Mouse (Mus musculus) embryonic facial prominence, embryonic 10.5 days (tissue): Measurements from ENCODE around the gene Ano6. TPM values are rescaled to one million over a fixed set of nuclear protein-coding genes. Genes with fewer than 3 reads are reported as not detected.
"Not testable (repeated sequence)": the region's sequence is repeated elsewhere in the genome, so short reads cannot be mapped to it uniquely, and the experiment has no call there.

ENCODE experiments used
- DNase-seq: peaks from one replicate; pipeline ENCODE4 v3.0.0-alpha.2; 2017; ENCODE audit warnings: low spot score
- H3K27ac ChIP-seq: fragments of 300-500 bp; sonication (generic); replicated peaks from 2 replicates; pipeline ENCODE4 v1.5.1; 2016; ENCODE audit warnings: mild to moderate bottlenecking
- H3K27me3 ChIP-seq: fragments of 300-500 bp; sonication (generic); replicated peaks from 2 replicates; pipeline ENCODE4 v1.6.1; 2016; ENCODE audit warnings: low read depth, mild to moderate bottlenecking; ENCODE audit not compliant: poor library complexity, severe bottlenecking
- H3K36me3 ChIP-seq: fragments of 300-500 bp; sonication (generic); replicated peaks from 2 replicates; pipeline ENCODE4 v1.6.1; 2016; ENCODE audit warnings: mild to moderate bottlenecking, moderate library complexity
- H3K4me1 ChIP-seq: fragments of 300-500 bp; sonication (generic); 2 replicates; pipeline ENCODE4 v1.6.1; 2016
- H3K4me3 ChIP-seq: fragments of 300-500 bp; sonication (generic); 2 replicates; pipeline ENCODE4 v1.5.1; 2016; ENCODE audit warnings: mild to moderate bottlenecking, moderate library complexity
- H3K9me3 ChIP-seq: fragments of 300-500 bp; sonication (generic); 2 replicates; pipeline ENCODE4 v1.6.1; 2016; ENCODE audit warnings: mild to moderate bottlenecking
- WGBS: fragments of 180-500 bp; shearing (Covaris S2); methylation state at CpG from one replicate; pipeline ENCODE4 v1.1.7; 2016; 5-methylcytosine and 5-hydroxymethylcytosine counted together
- polyA plus RNA-seq: library from polyadenylated mRNA; unstranded; fragments of >200 nt; fragmentation: Nextera tagmentation; extraction: Ambion mirVana; gene quantifications from 2 replicates; pipeline ENCODE4 v1.2.1, GENCODE M21; 2016

Ano6 gene
- polyA plus RNA-seq, 1 experiment from 2014 or later: 41.6 TPM

DNA sequence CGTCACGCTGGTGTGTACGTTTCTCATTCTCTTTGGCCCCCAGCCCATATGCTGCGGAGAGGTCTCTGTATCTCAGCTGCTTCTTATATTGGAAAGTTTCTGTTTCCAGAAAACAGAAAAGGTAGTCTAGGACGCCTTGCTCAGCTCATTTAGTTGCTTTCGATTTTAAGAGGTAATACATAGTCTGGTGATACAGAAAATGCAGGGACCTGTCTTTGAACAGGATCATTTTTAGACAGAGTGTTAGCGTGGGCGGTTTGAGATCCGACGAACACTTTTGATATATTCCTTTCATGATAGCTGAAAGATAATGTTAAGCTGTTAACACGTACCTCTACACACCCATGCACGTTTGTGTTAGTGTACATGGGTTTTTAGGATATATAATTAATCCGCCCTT lies 35.9 kb downstream of the Ano6 start:
- DNase-seq: no peak
- 94% methylated on average over 13 of the region's 13 CpGs for WGBS
- H3K4me1 ChIP-seq: peaks cover 42% of the 10 kb centered on the region

DNA sequence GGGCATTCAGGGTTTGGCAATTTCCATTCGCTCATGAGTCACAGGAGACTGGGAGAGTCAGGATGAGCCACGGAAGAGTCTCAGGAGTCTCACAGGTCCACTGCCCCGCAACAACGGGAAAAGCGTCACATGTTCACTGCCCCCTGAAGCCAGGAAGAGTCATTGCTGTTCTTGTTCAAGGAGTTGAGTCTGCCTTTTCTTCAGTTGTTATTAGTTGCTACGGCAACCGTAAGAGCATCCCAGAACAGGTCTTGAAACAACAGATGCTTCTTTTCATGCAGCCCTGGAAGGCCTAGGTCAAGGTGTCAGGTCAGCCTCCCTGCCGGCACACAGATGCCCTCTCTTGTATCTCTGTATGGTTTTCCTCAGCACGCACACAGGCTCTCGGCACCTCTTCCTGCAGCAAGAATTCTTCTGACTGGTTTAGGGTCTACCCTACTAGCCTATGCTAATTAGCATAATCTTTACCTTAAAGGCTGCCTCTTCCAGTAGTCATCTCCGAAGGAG lies 36.9 kb downstream of the Ano6 start:
- Histone ChIP-seq H3K36me3 (peaks cover 18% of the 10 kb centered on the region), H3K4me1 (peaks cover 42% of the 10 kb centered on the region), H3K27me3 (no peaks in the 10 kb centered on the region), H3K9me3 (no peaks in the 10 kb centered on the region), H3K27ac (peak overlapping the region; percentile 5), H3K4me3 (0 out of 2 replicates have a peak overlapping the region, but pooled peaks have one; percentile 11)
- 24% methylated on average over 11 of the region's 11 CpGs for WGBS
- peak; percentile 58 for DNase-seq

More for the DNA sequence above, 35.9 kb downstream of the Ano6 start:
- no peak overlapping the region for H3K4me3 ChIP-seq
- no peaks in the 10 kb centered on the region for H3K9me3 ChIP-seq
- H3K36me3 ChIP-seq: peaks cover 18% of the 10 kb centered on the region
- no peaks in the 10 kb centered on the region for H3K27me3 ChIP-seq
- H3K27ac ChIP-seq: no peak overlapping the region

DNA sequence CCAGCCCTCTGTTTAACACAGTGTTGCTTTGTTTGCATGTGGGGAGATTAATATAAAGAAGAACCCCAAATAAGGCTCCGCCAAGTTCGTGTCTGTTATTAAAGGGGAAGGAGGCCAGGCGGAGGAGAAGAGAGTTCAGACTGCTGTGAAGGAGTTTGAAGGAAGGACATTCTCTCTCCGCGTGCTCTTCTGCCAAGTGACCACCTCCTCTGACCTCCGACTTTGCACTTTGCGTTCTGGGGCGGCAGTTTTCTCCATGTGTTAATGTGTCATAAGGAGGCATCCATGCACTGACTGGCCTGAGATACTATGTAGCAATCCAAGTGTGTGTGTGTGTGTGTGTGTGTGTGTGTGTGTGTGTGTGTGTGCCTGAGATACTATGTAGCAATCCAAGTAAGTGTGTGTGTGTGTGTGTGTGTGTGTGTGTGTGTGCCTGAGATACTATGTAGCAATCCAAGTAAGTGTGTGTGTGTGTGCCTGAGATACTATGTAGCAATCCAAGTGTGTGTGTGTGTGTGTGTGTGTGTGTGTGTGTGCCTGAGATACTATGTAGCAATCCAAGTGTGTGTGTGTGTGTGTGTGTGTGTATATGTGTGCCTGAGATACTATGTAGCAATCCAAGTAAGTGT lies 37.5 kb downstream of the Ano6 start:
- peak; percentile 21 for DNase-seq
- H3K27ac ChIP-seq: peak overlapping the region; percentile 5
- 44% methylated on average over 8 of the region's 8 CpGs for WGBS
- H3K4me1 ChIP-seq: peaks cover 42% of the 10 kb centered on the region
- peaks cover 17% of the 10 kb centered on the region for H3K36me3 ChIP-seq
- H3K4me3 ChIP-seq: 0 out of 2 replicates have a peak overlapping the region, but pooled peaks have one; percentile 11
- H3K9me3 ChIP-seq, H3K27me3 ChIP-seq: not testable (repeated sequence)

DNA sequence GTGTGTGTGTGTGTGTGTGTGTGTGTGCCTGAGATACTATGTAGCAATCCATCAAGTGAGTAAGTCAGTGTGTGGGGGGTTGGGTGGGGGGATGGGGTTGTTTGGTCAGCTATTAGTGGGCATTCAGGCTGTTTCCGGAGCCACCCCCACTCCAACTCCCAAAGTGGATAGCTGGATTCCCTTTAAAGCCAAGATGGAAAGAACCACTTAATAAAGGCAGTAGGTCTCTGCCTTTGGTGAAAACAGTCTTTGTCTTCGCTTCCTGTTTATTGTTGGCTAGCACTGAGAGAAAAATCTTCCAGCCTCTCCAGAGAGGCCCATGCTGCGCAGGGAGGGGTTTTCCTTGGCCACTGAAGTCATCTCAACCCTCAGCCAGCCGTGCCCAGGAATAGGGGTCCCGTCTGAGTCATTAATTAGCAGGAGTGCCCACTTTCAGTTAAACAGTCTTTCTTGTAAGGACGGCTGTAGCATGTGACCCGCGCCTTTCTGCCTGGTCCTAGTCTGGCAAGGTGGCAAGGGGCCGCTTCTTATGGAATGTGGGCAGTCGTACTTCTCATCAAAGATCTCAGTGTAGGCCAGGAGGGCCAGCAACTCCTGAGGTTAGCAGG lies 38.1 kb downstream of the Ano6 start:
- Histone ChIP-seq H3K27me3 (no peaks in the 10 kb centered on the region), H3K9me3 (no peaks in the 10 kb centered on the region), H3K36me3 (peaks cover 13% of the 10 kb centered on the region; the same call in 1 of the 2 replicates), H3K27ac (peak overlapping the region; percentile 55), H3K4me3 (0 out of 2 replicates have a peak overlapping the region, but pooled peaks have one; percentile 1), H3K4me1 (peaks cover 42% of the 10 kb centered on the region)
- DNase-seq: peak; percentile 48
- WGBS: 36% methylated on average over 10 of the region's 10 CpGs

DNA sequence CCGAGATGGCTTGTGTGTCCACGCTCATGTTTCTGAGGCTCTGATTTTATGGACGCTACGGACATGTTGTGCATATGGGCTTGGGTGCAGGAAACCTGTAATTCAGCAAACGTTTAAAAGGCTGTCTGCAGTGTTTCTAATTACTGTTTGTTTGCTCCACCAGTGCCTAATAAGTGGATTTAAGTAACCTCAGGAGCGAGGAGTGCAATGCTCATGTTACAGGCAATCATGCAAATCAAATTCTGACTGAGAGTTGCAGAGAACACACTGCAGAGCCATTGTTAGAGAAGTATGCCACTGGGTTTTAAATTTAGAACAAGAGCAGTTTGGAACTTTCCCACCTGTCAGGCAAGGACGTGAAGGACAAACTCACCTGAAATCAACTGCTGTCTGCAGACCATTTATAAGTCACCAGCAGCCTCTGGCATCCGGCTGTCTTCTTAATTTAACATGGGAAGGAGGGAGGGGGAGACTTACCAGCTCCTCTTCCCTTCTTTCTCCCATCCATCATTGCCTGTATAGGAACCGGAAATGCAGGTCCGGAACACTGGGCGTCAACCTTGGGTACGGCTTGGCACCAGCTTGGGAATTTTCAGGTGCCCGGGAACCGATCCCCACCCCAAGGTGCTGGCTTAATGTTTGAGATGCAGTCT lies 39.0 kb downstream of the Ano6 start:
- Histone ChIP-seq H3K36me3 (peaks cover 10% of the 10 kb centered on the region; the same call in 1 of the 2 replicates), H3K4me1 (peaks cover 42% of the 10 kb centered on the region), H3K9me3 (no peaks in the 10 kb centered on the region), H3K4me3 (peak overlapping the region; percentile 23; the same call in 1 of the 2 replicates), H3K27me3 (no peaks in the 10 kb centered on the region), H3K27ac (peak overlapping the region; percentile 55)
- 45% methylated on average over 14 of the region's 14 CpGs for WGBS
- DNase-seq: peak; percentile 39

DNA sequence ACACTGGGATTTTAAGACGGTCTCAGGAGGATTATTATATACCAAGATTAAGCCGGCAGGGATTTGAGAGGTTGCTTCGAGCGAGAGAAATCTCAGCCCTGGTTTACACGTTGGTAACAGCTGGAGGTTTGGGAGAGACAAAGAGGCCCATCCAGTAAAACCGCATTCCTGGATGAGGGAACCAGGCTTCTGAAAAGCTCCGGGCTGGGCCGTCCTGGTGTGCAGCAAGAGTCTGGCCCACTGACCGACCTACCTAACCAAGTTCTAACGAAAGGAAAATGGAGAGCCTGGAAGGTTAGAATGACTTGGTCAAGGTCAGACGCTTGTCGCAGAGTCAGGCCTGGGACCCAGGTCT lies 39.5 kb downstream of the Ano6 start:
- Histone ChIP-seq H3K4me3 (peak overlapping the region; percentile 23; the same call in 1 of the 2 replicates), H3K27ac (peak overlapping the region; percentile 55), H3K9me3 (no peaks in the 10 kb centered on the region), H3K36me3 (peaks cover 5% of the 10 kb centered on the region; the same call in 1 of the 2 replicates), H3K4me1 (peaks cover 42% of the 10 kb centered on the region), H3K27me3 (no peaks in the 10 kb centered on the region)
- peak; percentile 27 for DNase-seq
- 53% methylated on average over 12 of the region's 12 CpGs for WGBS

DNA sequence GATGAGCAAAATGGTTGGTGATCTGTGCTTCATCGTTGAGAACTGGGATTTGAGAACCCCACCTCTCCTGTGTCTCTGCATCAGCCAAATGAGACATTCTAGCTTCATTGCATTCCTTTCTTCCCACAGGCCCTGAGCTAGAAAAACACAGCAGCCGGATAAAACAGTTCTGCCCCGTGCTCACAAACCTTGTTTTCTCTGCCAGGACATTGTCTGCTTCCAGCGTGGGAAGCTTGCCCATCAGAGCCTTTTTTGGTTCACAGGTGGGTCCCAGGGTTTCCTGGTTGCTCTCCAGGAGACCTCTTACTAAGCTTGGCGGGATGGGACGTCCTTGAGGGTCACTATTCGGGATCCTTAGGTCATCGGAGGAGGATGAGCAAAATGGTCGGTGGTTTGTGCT lies 42.6 kb downstream of the Ano6 start:
- 87% methylated on average over 9 of the region's 9 CpGs for WGBS

DNA sequence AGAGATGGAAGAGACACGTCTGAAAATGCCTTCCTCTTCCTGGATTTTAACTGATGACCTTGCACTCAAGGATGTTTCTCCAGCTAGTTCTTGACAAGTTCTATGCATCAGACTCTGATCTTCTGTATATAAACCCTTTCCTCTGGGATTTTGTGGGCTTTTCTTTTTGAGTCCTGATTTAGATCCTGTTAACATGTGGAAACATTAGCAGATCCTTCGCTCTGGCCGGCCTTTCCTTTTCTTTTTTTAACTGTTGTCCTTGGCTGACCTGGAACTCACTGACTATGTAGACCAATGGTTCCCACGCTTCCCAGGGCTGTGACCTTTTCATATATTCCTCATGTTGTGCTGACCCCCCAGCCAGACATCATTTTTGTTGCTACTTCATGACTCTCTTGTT lies 45.4 kb downstream of the Ano6 start:
- Histone ChIP-seq H3K9me3 (no peaks in the 10 kb centered on the region), H3K27ac (no peak overlapping the region), H3K36me3 (no peaks in the 10 kb centered on the region), H3K4me3 (no peak overlapping the region), H3K4me1 (peaks cover 43% of the 10 kb centered on the region), H3K27me3 (no peaks in the 10 kb centered on the region)
- no peak for DNase-seq
- 66% methylated on average over 4 of the region's 4 CpGs for WGBS

More for the DNA sequence above, 42.6 kb downstream of the Ano6 start:
- H3K27ac ChIP-seq: no peak overlapping the region
- H3K27me3 ChIP-seq: no peaks in the 10 kb centered on the region
- no peaks in the 10 kb centered on the region for H3K36me3 ChIP-seq
- H3K4me1 ChIP-seq: peaks cover 52% of the 10 kb centered on the region
- H3K4me3 ChIP-seq: no peak overlapping the region
- DNase-seq: no peak
- H3K9me3 ChIP-seq: no peaks in the 10 kb centered on the region

DNA sequence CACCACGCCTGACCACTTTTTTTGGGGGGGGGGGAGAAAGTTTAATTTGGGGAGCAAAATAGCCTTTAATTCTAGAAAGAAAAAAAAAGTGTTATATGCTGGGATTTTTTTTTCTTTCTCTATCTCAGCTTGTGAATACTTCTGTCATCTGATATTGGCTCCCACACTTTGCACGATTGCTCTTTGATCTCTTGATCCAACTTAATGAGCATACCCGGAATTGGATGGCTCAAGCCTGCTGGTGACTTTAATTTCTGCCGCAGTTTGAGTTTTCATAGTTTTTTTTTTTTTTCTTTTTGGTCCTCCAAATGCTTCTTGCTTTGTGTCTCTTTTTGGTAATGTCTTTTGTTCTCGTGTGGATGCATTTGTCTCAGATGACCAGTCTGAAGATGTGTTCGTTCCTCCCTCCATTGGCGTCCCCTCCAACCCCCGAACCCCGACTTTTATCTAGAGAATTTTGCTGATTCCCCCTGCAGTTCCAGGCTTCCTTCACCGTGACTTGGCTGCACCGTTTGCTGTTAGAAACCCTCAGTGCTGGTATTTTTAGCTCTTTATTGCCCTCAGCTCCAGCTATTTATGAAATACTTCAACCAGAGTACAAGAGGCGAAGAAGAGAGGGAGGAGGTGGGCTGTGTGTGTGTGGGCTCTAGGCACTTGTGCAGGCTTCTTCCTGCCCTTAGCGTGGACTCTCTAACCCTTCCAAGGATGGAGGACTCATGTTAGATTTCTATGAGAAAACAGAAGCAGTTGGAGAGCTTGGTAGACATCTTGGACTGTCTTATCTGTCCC lies 46.2 kb downstream of the Ano6 start:
- 70% methylated on average over 13 of the region's 13 CpGs for WGBS
- no peak overlapping the region for H3K4me3 ChIP-seq

DNA sequence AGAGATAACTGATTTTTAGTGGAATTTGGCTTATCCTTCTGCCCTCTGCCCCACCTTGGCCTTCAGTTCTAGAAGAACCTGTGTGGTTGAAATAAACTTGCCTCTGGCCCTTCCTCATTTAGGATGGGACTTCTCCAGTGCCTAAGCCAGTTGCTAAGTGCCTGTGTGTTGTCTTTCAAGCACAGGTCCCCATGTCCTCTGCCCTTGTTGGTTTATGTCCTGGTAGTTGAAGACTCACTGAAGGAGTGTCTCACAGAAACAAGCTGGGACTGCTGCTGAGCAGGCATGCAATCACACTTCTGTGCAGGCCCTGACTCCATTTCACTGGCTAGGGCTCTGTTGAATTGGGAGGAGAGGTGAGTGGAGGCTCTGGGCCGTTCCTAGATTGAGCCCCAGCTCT lies 46.9 kb downstream of the Ano6 start:
- no peaks in the 10 kb centered on the region for H3K36me3 ChIP-seq
- WGBS: 79% methylated on average over 1 of the region's 1 CpGs
- no peak overlapping the region for H3K4me3 ChIP-seq
- peaks cover 46% of the 10 kb centered on the region for H3K4me1 ChIP-seq
- H3K27me3 ChIP-seq: no peaks in the 10 kb centered on the region
- DNase-seq: no peak
- H3K9me3 ChIP-seq: no peaks in the 10 kb centered on the region
- no peak overlapping the region; the same call in 1 of the 2 replicates for H3K27ac ChIP-seq

More for the DNA sequence above, 46.2 kb downstream of the Ano6 start:
- no peak for DNase-seq
- Histone ChIP-seq H3K27ac (0 out of 2 replicates have a peak overlapping the region, but pooled peaks have one; percentile 1), H3K4me1 (peaks cover 43% of the 10 kb centered on the region), H3K36me3 (no peaks in the 10 kb centered on the region), H3K27me3 (no peaks in the 10 kb centered on the region), H3K9me3 (no peaks in the 10 kb centered on the region)

DNA sequence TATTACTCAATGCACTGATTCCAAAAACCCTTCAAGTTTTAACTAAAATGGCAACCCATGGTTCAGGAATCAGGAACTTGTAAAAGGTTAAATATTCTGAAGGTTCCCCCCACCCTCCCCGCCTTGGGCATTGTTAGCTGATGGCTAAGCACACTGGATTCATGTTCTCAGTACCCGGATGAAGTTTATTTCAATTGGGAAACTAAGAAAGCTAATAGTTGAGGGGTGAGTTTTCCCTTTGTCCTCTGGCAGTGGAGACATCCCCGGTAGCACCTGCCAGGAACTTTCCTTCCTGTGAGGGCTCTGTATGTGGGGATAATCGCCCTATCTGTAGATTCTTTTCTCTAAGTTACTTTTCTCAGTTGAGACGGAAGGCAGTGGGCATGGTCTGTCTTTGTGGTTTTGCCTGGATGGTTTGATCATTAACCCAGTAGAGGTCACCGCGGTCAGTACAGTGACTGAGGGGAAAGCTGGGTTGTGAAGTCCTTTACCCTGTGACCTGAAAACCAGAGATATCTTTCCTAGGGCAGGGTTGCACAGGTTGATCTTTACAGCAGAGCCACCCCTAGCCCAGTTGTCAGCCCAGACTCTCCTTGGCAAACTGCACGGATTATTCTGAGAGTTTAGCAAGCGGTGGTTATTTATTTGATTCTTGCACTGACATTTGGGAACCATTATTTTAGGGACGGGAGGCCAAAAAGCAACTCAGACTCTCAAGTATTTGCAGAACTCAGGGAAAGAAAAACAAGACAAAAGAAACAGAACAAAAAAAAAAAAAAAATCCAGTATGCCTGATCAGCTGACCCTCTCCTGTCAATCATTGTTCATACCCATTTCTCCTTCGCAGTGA lies 47.8 kb downstream of the Ano6 start:
- Histone ChIP-seq H3K4me1 (peaks cover 49% of the 10 kb centered on the region), H3K27ac (peak overlapping the region; percentile 59), H3K36me3 (no peaks in the 10 kb centered on the region), H3K4me3 (no peak overlapping the region), H3K9me3 (no peaks in the 10 kb centered on the region), H3K27me3 (no peaks in the 10 kb centered on the region)
- 70% methylated on average over 11 of the region's 11 CpGs for WGBS
- DNase-seq: no peak
